Mouse (Mus musculus): Measurements from ENCODE around the gene P4ha1. TPM values are rescaled to one million over a fixed set of nuclear protein-coding genes. Genes with fewer than 3 reads are reported as not detected.

The P4ha1 gene
- polyA plus RNA-seq, 2 experiments = 5.1 to 9.3 TPM

DNA sequence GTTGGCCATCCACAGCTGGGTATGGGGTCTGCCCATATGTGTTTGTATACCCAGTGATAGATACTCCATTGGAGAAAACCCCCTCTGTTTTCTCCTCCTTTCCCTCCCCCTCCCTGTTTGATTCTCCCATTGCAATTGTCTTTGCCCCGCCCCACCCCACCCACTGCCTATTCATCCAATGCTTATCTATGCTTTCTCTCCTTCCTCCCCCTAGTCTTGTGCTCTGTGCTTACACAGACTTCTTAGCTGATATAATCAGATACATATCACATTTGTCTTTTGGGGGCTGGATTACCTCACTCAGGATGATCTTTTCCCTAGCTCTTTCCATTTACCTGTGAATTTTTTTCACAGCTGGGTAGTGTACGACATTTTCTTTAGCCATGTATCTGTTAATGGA lies 23.5 kb downstream of the P4ha1 start:
- peaks cover 33 to 35% of the 10 kb centered on the region in 2 experiments for H3K4me1 ChIP-seq (replicated peaks; ENCODE audit: control insufficient read depth in 2 of 2, insufficient read depth in 2 of 2, low read length in 1 of 2)
- DNase-seq (ENCODE audit: low read depth in 3 of 3, low spot score in 3 of 3) (peak in 1 of 3 experiments; percentile 30), ATAC-seq (ENCODE audit: insufficient read depth) (no peak)
- no peak overlapping the region; the same call in 1 of the 2 replicates for H3K9ac ChIP-seq (replicated peaks)
- 36% methylated on average over 2 of the region's 2 CpGs for WGBS (ENCODE audit: insufficient replicate concordance)
- no peaks in the 10 kb centered on the region for H3K27me3 ChIP-seq (ENCODE audit: control insufficient read depth, insufficient read depth, low read length)
- peak overlapping the region; percentile 24 for H3K27ac ChIP-seq
- H3K9me3 ChIP-seq (ENCODE audit: control insufficient read depth, low read length) = no peaks in the 10 kb centered on the region
- H3K4me3 ChIP-seq (ENCODE audit: insufficient read depth in 1 of 2, low read depth in 2 of 2, low read length in 2 of 2) = no peak overlapping the region
- TF ChIP-seq EP300 (IDR thresholded peaks at IDR 0.05; ENCODE audit: low read depth) = peak; percentile 19; the same call in 1 of the 2 replicates
- no peak for TF ChIP-seq CTCF (IDR thresholded peaks at IDR 0.05; ENCODE audit: low read depth)
- H3K36me3 ChIP-seq (replicated peaks; ENCODE audit: control insufficient read depth, insufficient read depth, low read depth) = peaks cover 28% of the 10 kb centered on the region
- H3K4me2 ChIP-seq (ENCODE audit: low read depth) = no peak overlapping the region

DNA sequence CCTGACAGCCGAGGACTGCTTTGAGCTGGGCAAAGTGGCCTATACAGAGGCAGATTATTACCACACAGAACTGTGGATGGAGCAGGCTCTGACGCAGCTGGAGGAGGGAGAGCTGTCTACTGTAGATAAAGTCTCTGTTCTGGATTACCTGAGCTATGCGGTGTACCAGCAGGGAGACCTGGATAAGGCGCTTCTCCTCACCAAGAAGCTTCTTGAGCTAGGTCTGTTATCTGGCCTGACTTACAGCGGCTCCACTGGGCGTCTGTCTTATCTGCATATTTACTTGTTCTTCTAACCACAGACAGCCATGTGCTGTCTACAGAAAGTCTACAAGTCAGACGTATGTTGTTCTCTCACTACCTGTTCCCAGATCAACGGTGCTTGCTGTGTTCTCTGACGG lies 25.1 kb downstream of the P4ha1 start:
- 20% methylated on average over 9 of the region's 9 CpGs for WGBS (ENCODE audit: insufficient replicate concordance)
- ATAC-seq (ENCODE audit: insufficient read depth) (peak; percentile 99), DNase-seq (ENCODE audit: low read depth in 3 of 3, low spot score in 3 of 3) (peak; percentile 80 to 83 (median 81))
- Histone ChIP-seq H3K4me1 (replicated peaks; ENCODE audit: control insufficient read depth in 2 of 2, insufficient read depth in 2 of 2, low read length in 1 of 2) (peaks cover 33 to 35% of the 10 kb centered on the region in 2 experiments), H3K9me3 (ENCODE audit: control insufficient read depth, low read length) (no peaks in the 10 kb centered on the region), H3K27me3 (ENCODE audit: control insufficient read depth, insufficient read depth, low read length) (no peaks in the 10 kb centered on the region), H3K4me3 (ENCODE audit: insufficient read depth in 1 of 2, low read depth in 2 of 2, low read length in 2 of 2) (no peak overlapping the region), H3K4me2 (ENCODE audit: low read depth) (peak overlapping the region; percentile 47), H3K27ac (peak overlapping the region; percentile 78), H3K9ac (replicated peaks) (no peak overlapping the region), H3K36me3 (replicated peaks; ENCODE audit: control insufficient read depth, insufficient read depth, low read depth) (peaks cover 33% of the 10 kb centered on the region)
- peak; percentile 95 for TF ChIP-seq EP300 (IDR thresholded peaks at IDR 0.05; ENCODE audit: low read depth)
- TF ChIP-seq CTCF (IDR thresholded peaks at IDR 0.05; ENCODE audit: low read depth) = no peak

DNA sequence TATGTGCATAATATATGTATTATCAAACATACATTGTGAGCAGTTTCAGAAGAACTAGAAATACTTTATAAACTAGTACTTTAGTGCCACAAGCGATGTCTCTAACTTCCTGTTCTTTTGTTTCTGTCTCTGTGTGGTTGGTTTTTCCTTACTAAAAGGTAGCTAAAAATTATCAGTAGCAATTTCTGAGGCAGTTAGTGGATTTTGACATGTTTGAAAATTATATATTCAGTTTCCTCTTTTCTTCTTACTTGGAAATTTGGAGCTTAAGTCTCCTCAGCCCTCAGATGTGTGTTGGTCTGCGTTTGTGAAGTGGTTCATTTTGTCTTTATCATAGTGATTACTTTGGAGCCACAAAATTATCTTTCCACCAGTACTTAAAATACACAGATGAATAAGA lies 26.4 kb downstream of the P4ha1 start:
- Histone ChIP-seq H3K9me3 (ENCODE audit: control insufficient read depth, low read length) (no peaks in the 10 kb centered on the region), H3K4me1 (replicated peaks; ENCODE audit: control insufficient read depth in 2 of 2, insufficient read depth in 2 of 2, low read length in 1 of 2) (peaks cover 33 to 35% of the 10 kb centered on the region in 2 experiments), H3K4me3 (ENCODE audit: insufficient read depth in 1 of 2, low read depth in 2 of 2, low read length in 2 of 2) (no peak overlapping the region), H3K27ac (no peak overlapping the region), H3K36me3 (replicated peaks; ENCODE audit: control insufficient read depth, insufficient read depth, low read depth) (peaks cover 31% of the 10 kb centered on the region), H3K27me3 (ENCODE audit: control insufficient read depth, insufficient read depth, low read length) (no peaks in the 10 kb centered on the region), H3K9ac (replicated peaks) (no peak overlapping the region), H3K4me2 (ENCODE audit: low read depth) (no peak overlapping the region)
- DNase-seq (ENCODE audit: low read depth in 3 of 3, low spot score in 3 of 3) = no peak
- 51% methylated on average over 2 of the region's 2 CpGs for WGBS (ENCODE audit: insufficient replicate concordance)
- no peak for ATAC-seq (ENCODE audit: insufficient read depth)
- no peak for TF ChIP-seq CTCF (IDR thresholded peaks at IDR 0.05; ENCODE audit: low read depth)
- no peak for TF ChIP-seq EP300 (IDR thresholded peaks at IDR 0.05; ENCODE audit: low read depth)

DNA sequence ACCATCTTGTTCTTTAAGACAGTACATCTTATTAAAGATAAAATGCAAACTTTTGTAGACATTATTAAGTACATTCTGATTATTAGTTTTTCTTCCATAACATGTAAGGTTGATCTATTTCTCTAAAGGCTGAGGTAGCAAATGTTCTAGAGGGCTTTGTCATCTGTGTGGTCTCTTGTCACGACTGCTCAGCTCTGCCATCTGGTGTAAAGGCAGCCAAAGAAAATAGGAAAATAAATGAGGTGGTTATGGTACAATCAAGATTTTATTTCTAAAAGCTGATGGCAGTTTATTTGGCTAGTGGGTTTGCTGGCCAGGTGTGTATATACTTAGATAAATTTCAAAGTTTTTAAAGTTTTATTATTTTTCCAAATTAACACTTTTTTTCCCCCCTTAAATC lies 30.0 kb downstream of the P4ha1 start:
- no peak for ATAC-seq (ENCODE audit: insufficient read depth)
- Histone ChIP-seq H3K9ac (replicated peaks) (no peak overlapping the region), H3K27ac (no peak overlapping the region), H3K27me3 (ENCODE audit: control insufficient read depth, insufficient read depth, low read length) (no peaks in the 10 kb centered on the region), H3K4me3 (ENCODE audit: insufficient read depth in 1 of 2, low read depth in 2 of 2, low read length in 2 of 2) (no peak overlapping the region), H3K4me2 (ENCODE audit: low read depth) (no peak overlapping the region), H3K36me3 (replicated peaks; ENCODE audit: control insufficient read depth, insufficient read depth, low read depth) (peaks cover 32% of the 10 kb centered on the region), H3K9me3 (ENCODE audit: control insufficient read depth, low read length) (no peaks in the 10 kb centered on the region), H3K4me1 (replicated peaks; ENCODE audit: control insufficient read depth in 2 of 2, insufficient read depth in 2 of 2, low read length in 1 of 2) (peaks cover 9 to 13% of the 10 kb centered on the region in 2 experiments)
- TF ChIP-seq EP300 (IDR thresholded peaks at IDR 0.05; ENCODE audit: low read depth) = no peak
- TF ChIP-seq CTCF (IDR thresholded peaks at IDR 0.05; ENCODE audit: low read depth) = no peak; the same call in 1 of the 2 replicates
- DNase-seq (ENCODE audit: low read depth in 3 of 3, low spot score in 3 of 3) = no peak
- 65% methylated on average over 1 of the region's 1 CpGs for WGBS (ENCODE audit: insufficient replicate concordance)

DNA sequence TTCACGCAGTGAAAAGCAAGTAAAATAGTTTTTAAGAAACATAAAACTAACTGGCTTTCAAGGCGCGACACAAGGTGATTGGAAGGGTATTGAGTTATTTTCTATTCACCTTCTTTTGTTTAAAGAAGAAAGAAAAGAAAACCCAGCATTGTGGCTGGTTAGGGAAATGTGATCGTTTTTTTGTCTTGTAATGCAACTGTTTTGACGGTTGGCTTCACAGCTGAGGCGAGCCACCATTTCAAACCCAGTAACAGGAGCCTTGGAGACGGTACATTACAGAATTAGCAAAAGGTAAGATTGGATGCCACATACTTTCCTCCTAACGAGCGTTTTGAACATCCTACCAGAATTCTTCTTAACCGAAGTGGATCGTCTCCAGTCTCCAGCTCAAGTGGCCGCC lies 31.0 kb downstream of the P4ha1 start:
- Histone ChIP-seq H3K4me3 (ENCODE audit: insufficient read depth in 1 of 2, low read depth in 2 of 2, low read length in 2 of 2) (no peak overlapping the region), H3K36me3 (replicated peaks; ENCODE audit: control insufficient read depth, insufficient read depth, low read depth) (peaks cover 29% of the 10 kb centered on the region), H3K27me3 (ENCODE audit: control insufficient read depth, insufficient read depth, low read length) (no peaks in the 10 kb centered on the region), H3K27ac (no peak overlapping the region), H3K9ac (replicated peaks) (no peak overlapping the region), H3K9me3 (ENCODE audit: control insufficient read depth, low read length) (no peaks in the 10 kb centered on the region), H3K4me1 (replicated peaks; ENCODE audit: control insufficient read depth in 2 of 2, insufficient read depth in 2 of 2, low read length in 1 of 2) (peaks cover 2 to 4% of the 10 kb centered on the region in 2 experiments; a peak in 3 of 4 replicates), H3K4me2 (ENCODE audit: low read depth) (no peak overlapping the region)
- DNase-seq (ENCODE audit: low read depth in 3 of 3, low spot score in 3 of 3) = no peak
- TF ChIP-seq CTCF (IDR thresholded peaks at IDR 0.05; ENCODE audit: low read depth) (no peak), EP300 (IDR thresholded peaks at IDR 0.05; ENCODE audit: low read depth) (no peak)
- 86% methylated on average over 12 of the region's 12 CpGs for WGBS (ENCODE audit: insufficient replicate concordance)
- ATAC-seq (ENCODE audit: insufficient read depth) = no peak

Data from liver, embryonic 14.5 days (tissue).